Mouse (Mus musculus) retina, postnatal 7 days (tissue): ENCODE results near the gene Def8.
"Not testable (repeated sequence)": the region's sequence is repeated elsewhere in the genome, so short reads cannot be mapped to it uniquely, and the experiment has no call there.

ENCODE experiments used
- DNase-seq: peaks from one replicate; pipeline ENCODE4 v3.0.0-alpha.2; 2012; ENCODE audit warnings: low read depth, low spot score

The Def8 gene

GRCm38 (mm10) chr8:123412560-123413170 lies 10.7 kb upstream of the Def8 start:
- no peak for DNase-seq

GRCm38 (mm10) chr8:123414255-123414654 lies 9.1 kb upstream of the Def8 start:
- no peak for DNase-seq

GRCm38 (mm10) chr8:123414997-123415696 lies 8.2 kb upstream of the Def8 start:
- DNase-seq = not testable (repeated sequence)

- no peak for DNase-seq
These were observed 7.1 kb upstream of the Def8 start for GRCm38 (mm10) chr8:123415967-123416943.

GRCm38 (mm10) chr8:123416944-123417555 lies 6.3 kb upstream of the Def8 start:
- no peak for DNase-seq

- no peak for DNase-seq
These were observed 3.6 kb upstream of the Def8 start for GRCm38 (mm10) chr8:123419711-123420110.

- no peak for DNase-seq
These were observed 2.6 kb upstream of the Def8 start for GRCm38 (mm10) chr8:123420525-123421281.

GRCm38 (mm10) chr8:123421325-123421724 lies 2.0 kb upstream of the Def8 start:
- DNase-seq = no peak

- DNase-seq = peak; percentile 59
These were observed 1.1 kb upstream of the Def8 start for GRCm38 (mm10) chr8:123422056-123422780.

GRCm38 (mm10) chr8:123422781-123423159 lies 557 bp upstream of the Def8 start:
- no peak for DNase-seq

GRCm38 (mm10) chr8:123426511-123427509 lies 3.5 kb downstream of the Def8 start:
- DNase-seq = no peak

- DNase-seq = no peak
These were observed 4.4 kb downstream of the Def8 start for GRCm38 (mm10) chr8:123427639-123428275.

- DNase-seq = no peak
These were observed 5.1 kb downstream of the Def8 start for GRCm38 (mm10) chr8:123428343-123428893.

GRCm38 (mm10) chr8:123428939-123429721 lies 5.8 kb downstream of the Def8 start:
- no peak for DNase-seq

- DNase-seq = not testable (repeated sequence)
These were observed 6.3 kb downstream of the Def8 start for GRCm38 (mm10) chr8:123429722-123430013.

GRCm38 (mm10) chr8:123430936-123431335 lies 7.6 kb downstream of the Def8 start:
- not testable (repeated sequence) for DNase-seq

GRCm38 (mm10) chr8:123431616-123432365 lies 8.5 kb downstream of the Def8 start:
- DNase-seq = no peak
